Mouse (Mus musculus): ENCODE data around the gene Il10.
"Not testable (repeated sequence)": the region's sequence is repeated elsewhere in the genome, so short reads cannot be mapped to it uniquely, and the experiment has no call there.

Il10 gene

DNA sequence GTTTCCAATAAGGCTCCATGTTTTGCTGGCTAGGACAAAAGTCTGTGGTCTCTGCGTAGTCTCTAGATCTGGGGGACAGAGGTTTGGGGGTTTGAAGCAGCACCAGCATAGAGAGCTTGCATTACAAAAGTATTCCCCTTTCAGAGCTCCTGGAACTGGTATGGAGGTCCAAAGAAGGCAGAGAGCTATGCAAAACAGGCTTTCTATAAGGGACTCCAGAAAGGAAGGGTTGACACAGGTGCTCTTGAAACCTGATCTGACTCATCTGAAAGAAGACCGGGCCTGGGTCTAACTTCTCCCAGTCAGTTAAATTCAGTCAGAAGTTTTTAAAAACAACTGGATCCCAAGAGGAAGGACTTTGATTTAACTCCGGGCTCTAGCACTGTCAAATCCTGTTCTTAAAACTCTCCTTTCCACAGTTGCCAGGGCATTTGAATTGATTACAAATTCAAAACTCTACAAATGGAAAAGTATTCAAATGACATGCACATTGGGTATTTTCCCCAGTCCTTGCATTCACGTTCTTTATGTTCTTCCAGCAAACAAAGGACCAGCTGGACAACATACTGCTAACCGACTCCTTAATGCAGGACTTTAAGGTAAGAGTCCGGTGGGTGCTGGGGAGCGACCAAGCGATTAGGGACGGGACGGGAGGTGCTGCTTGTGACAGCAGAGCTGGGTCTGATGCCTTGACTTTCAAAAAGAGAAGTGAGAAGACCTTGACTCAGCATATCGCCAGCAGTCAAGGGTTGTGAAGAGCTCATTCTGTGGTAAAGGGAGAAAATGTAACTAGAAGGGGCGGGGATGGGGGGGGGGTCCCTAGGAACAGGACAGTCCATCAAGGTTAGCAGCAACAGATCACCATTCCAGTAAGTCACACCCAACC, 1.0 kb downstream of the Il10 start:
- DNase-seq (ENCODE audit: low spot score in 2 of 2): peak; percentile 28 to 34

- DNase-seq (ENCODE audit: low spot score in 2 of 2): no peak
Measured at GRCm38 (mm10) chr1:131021438-131021837, 1.8 kb downstream of the Il10 start.

DNA sequence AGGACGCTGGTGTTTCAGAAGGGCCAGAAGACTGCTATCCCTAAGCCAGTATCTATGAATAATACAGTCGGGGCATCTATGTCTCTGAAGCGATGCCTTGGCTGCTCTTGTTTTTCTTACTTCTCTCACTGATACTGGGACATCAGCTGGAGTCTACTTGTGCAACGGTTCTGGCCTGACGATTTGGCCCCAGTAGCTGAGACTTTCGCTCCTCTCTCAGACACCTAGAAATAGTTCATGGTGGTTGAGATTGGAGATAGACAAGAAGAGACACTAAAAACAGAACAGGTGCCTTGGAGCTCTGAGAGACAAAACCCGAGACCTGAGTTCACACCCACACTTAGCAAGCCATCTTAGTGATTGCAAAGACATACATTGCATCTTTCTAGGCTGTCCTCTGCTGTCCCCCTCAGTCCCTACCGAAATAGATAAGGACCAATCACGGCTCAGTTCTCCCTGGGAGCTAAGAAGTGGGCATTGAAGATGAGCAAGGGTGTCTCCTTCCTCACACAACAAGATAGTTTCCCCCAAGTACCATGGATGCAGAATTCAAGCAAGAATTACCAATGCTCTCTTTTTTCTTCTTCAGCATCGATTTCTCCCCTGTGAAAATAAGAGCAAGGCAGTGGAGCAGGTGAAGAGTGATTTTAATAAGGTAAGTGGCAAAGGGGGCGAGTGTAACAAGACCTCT, 2.4 kb downstream of the Il10 start:
- DNase-seq (ENCODE audit: low spot score in 2 of 2): no peak

- DNase-seq (ENCODE audit: low spot score in 2 of 2): no peak
Measured at GRCm38 (mm10) chr1:131022591-131023249, 3.1 kb downstream of the Il10 start.

DNA sequence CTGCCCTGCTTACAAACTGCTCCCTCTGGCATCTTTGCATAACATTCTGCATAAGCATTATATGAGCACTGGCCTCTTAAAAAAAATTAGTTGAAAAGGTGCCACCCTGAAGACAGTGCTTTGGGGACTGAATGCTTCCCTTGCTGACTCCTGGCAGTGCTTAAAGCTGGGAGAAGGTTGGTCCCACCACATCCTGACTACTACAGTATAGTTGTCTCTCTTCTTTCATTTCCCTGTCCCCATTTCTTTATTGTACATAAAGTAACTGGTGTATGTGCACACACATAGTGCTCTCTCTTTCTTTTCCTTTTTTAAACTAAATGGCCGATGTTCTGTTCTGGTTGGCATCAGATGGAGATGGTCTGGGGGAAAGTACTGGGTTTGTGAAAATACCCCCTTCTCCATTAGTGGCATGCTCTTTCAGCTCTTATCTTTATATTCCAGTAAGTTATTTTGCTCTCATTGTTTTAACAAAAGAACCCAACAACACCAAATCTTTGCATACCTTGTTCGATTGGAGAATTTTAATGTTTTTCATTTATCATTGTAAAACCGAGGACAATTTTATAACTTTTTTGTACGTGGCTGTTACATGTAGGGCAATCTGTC, 3.7 kb downstream of the Il10 start:
- DNase-seq (ENCODE audit: low spot score in 2 of 2): not testable (repeated sequence)

DNA sequence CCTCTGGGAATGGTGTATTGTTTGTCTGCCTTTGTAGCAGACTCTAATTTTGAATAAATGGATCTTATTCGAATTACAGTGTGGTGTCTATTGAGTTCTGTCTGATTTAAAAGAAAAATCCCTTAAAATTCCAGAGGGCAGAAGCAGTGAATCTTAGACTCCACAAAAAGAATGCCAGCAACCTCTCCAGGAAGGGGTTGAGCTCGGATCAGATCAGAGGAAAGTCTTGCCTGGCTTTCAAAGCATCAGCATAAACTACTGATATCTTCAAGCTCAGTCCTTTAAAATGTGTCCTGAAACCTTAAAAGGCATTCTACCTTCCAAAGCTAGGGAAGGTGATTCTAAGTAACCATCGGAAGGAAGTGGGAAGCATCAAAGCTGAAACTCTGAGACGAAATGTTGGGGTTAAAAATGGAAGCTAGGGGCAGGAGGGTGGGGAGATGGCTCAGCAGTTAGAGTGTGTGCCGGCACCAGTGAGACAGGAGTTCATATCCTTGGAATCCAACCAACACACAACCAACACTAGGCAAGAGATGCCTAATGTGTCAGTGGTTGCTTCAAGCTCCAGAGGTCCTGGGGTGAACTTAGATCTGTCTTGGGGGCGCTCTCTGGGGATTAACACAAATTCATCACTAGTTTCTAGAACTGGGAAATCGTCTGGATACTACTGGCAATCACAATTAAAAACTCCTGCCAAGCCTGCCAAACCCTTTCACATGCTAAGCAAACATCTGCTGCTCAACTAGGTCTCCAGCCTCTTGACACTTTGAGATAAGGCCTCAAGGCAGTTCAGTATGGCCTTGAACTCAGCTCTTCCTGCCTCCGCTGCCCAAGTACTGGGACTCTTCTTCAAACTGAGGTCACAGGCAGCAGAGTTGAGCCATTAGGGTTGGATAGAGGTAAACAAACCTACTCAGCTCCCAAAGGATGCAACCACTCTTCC, 5.5 kb downstream of the Il10 start:
- no peak for DNase-seq (ENCODE audit: low spot score in 2 of 2)

- DNase-seq (ENCODE audit: low spot score in 2 of 2): no peak
Measured at GRCm38 (mm10) chr1:131025843-131026190, 6.2 kb downstream of the Il10 start.

GRCm38 (mm10) chr1:131029215-131029614, 9.6 kb downstream of the Il10 start:
- no peak for DNase-seq (ENCODE audit: low spot score in 2 of 2)

- no peak for DNase-seq (ENCODE audit: low spot score in 2 of 2)
Measured at GRCm38 (mm10) chr1:131030261-131030660, 10.6 kb downstream of the Il10 start.

- no peak for DNase-seq (ENCODE audit: low spot score in 2 of 2)
Measured at GRCm38 (mm10) chr1:131031267-131031666, 11.6 kb downstream of the Il10 start.

DNA sequence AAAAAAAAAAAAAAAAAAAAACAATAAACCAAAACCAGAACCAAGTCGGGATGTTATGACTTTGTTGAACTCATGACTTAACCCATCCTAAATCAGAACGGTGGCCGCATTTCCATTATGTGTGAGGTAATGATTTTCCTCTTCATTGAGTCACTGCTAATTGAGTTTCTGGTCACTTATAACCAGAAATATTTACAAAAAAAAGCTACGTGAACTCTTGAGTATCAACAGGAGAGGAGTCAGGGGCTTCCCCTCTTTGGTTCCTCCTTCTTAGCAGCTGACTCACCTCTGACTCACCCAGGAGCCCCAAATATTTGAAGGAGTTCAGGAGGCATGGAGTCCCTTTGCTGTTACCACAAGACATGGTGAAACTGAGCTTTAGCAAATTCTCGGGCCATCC, 18.4 kb downstream of the Il10 start:
- DNase-seq (ENCODE audit: low spot score in 2 of 2): no peak

DNA sequence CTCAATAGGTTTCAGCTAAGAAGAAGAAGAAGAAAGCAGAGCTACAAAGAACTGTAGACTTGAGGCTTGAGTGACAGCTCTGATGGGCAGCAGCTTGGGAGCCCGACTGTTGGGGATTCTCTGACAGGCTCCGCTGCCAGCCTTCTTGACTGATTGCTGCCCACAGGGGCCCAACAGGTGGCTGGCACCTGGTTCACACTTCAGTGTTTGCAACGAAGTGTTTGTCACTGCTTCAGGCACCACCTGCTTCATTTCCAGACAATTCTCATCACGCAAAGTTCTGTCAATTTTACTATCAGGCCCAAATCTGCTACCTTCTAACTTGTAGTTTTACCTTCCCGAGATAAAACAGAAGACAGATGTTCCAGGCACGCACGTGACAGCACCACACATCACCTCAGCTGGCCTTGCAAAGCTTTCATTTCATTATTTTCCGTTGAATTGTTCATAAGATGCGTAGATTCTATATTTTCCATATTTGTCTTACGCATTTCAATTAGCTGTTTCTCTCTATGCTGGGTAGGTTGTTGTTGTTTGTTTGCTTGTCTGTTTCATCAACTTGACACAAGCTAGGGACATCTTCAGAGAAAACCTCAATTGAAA, 18.9 kb downstream of the Il10 start:
- DNase-seq (ENCODE audit: low spot score in 2 of 2): no peak

GRCm38 (mm10) chr1:131039479-131039878, 19.8 kb downstream of the Il10 start:
- no peak for DNase-seq (ENCODE audit: low spot score in 2 of 2)

- no peak for DNase-seq (ENCODE audit: low spot score in 2 of 2)
Measured at GRCm38 (mm10) chr1:131042263-131042662, 22.6 kb downstream of the Il10 start.

GRCm38 (mm10) chr1:131042721-131043120, 23.1 kb downstream of the Il10 start:
- DNase-seq (ENCODE audit: low spot score in 2 of 2): no peak

- no peak for DNase-seq (ENCODE audit: low spot score in 2 of 2)
Measured at GRCm38 (mm10) chr1:131043636-131044035, 24.0 kb downstream of the Il10 start.

DNA sequence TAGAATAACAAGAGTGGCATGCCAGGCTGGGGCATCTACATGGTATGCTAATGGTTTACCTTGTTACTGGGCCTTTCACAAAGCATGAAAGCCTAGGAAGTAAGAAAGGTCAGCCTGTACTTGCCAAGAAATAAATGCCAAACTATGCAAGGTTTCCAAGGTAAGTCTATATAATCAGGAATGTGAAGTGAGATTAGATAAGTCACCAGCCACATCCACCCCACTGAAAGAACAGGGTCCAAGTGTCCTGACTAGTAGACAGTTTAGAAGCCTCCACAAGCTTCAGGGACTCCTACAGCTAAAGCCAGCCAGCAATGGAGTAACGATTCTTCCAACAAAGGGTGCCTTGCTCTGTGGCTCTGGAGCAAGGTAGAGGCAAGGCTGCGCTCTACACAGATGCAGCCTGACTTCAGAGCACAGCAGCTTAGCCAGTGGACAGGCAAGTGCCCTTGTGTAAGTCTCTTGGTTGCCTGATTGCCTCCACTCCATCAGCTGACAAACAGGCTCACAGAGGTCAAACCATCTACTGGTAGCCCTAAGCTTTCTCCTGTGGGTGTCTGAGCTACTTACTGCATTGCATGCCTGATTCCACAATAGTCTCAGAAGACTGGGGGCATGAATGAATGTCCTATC, 26.2 kb downstream of the Il10 start:
- no peak for DNase-seq (ENCODE audit: low spot score in 2 of 2)

DNA sequence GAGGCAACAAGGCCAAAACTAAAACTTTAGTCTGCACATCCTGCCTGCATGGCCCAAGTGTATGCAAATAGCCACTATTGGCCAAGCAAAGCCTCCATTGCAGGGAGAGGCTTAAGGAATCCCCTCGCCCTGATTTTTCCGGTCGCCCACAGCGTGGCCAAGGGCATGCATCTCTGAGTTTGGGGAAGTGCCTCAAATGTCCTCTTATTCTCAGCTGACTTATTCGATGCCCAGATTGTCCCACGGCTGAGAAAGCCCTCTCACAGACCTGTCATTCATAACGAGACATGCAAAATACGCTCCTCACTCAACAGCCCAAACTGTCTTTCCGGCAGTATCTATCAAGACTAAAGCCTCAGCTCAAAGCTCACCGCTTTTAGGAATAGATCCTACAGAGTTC, 27.0 kb downstream of the Il10 start:
- DNase-seq (ENCODE audit: low spot score in 2 of 2): peak; percentile 26 to 34

GRCm38 (mm10) chr1:131048121-131048863, 28.6 kb downstream of the Il10 start:
- no peak for DNase-seq (ENCODE audit: low spot score in 2 of 2)
